Comparison of ENCODE assay signal across 8 mouse cellular contexts in the genomic region with DNA sequence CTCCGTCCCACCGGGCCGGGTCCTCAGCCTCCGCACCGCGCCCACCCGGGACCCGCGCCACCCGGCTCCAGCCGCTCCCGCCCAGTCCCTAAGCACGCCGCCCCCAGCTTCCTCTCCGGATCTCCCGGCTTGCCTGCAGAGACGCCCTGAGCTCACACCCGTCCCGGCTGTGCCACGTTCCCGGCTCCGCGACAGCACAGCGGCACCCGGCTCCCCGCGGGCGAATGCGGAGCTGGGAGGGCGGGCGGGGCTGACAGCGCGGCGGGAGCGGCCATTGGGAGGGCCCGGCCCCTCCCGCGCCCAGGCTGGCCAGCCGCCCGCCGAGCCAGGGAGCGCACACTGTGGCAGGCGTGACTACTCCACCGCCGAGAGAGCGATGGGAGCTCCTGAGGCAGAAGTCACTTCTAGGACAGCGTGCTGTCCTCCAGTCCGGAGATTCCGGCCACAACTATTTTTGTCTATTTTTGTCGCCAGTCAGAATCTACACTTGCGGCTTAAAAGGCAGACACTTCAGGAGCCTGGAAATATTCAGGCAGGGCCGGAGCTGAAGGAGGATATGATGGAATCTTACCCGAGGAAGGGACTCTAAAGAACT. TPM values are rescaled to one million over a fixed set of nuclear protein-coding genes. Genes with fewer than 3 reads are reported as not detected.
DNase-seq lines count a peak whose midpoint lies in the region; ATAC-seq and TF ChIP-seq lines count a peak whose summit lies in the region.

Gene Heatr5a (minus strand): TSS at position 252 of the 595 bp plus-strand sequence.

- no peak for TF ChIP-seq CTCF in kidney, postnatal 0 days (IDR thresholded peaks at IDR 0.05; ENCODE audit: low read depth)

- peak within 1 kb of the TSS; percentile 94 for H3K27ac ChIP-seq in heart, embryonic 11.5 days (ENCODE audit: low read depth, low read length)
- H3K27ac ChIP-seq in kidney, postnatal 0 days = peak within 1 kb of the TSS; percentile 90
- peak within 1 kb of the TSS; percentile 95 for H3K27ac ChIP-seq in liver, embryonic 11.5 days (ENCODE audit: low read depth, low read length)
- peak within 1 kb of the TSS; percentile 92 for H3K27ac ChIP-seq in stomach, embryonic 14.5 days (ENCODE audit: low read length)

- WGBS in heart, embryonic 11.5 days (ENCODE audit: insufficient replicate concordance) = under 1% methylated on average over 46 of the region's 53 CpGs
- WGBS in kidney, postnatal 0 days = under 1% methylated on average over 50 of the region's 53 CpGs
- WGBS in liver, embryonic 11.5 days = under 1% methylated on average over 53 of the region's 53 CpGs
- WGBS in stomach, embryonic 14.5 days = under 1% methylated on average over 46 of the region's 53 CpGs

- H3K27me3 ChIP-seq in heart, embryonic 11.5 days (ENCODE audit: control insufficient read depth, insufficient read depth, low read length) = no peaks in the 10 kb centered on the region
- no peaks in the 10 kb centered on the region for H3K27me3 ChIP-seq in kidney, postnatal 0 days (ENCODE audit: insufficient read depth, low read length)
- no peaks in the 10 kb centered on the region for H3K27me3 ChIP-seq in liver, embryonic 11.5 days (replicated peaks; ENCODE audit: control insufficient read depth, insufficient read depth, low read length)
- H3K27me3 ChIP-seq in stomach, embryonic 14.5 days (ENCODE audit: control insufficient read depth, insufficient read depth, low read length) = no peaks in the 10 kb centered on the region

- 0 out of 2 replicates have a peak, but pooled peaks cover 3% of the 10 kb centered on the region for H3K9me3 ChIP-seq in heart, embryonic 11.5 days (replicated peaks; ENCODE audit: control insufficient read depth, low read length)
- H3K9me3 ChIP-seq in kidney, postnatal 0 days (replicated peaks; ENCODE audit: low read length) = no peaks in the 10 kb centered on the region
- H3K9me3 ChIP-seq in liver, embryonic 11.5 days (ENCODE audit: control insufficient read depth, low read length) = no peaks in the 10 kb centered on the region; the same call in 1 of the 2 replicates
- no peaks in the 10 kb centered on the region for H3K9me3 ChIP-seq in stomach, embryonic 14.5 days (ENCODE audit: control insufficient read depth, low read depth, low read length)

- no peaks in the 10 kb centered on the region for H3K36me3 ChIP-seq in heart, embryonic 11.5 days (ENCODE audit: control insufficient read depth, insufficient read depth, low read length)
- H3K36me3 ChIP-seq in kidney, postnatal 0 days (ENCODE audit: insufficient read depth, low read length) = no peaks in the 10 kb centered on the region
- H3K36me3 ChIP-seq in liver, embryonic 11.5 days (ENCODE audit: control insufficient read depth, insufficient read depth, low read length) = no peaks in the 10 kb centered on the region
- H3K36me3 ChIP-seq in stomach, embryonic 14.5 days (ENCODE audit: control insufficient read depth, insufficient read depth, low read length) = no peaks in the 10 kb centered on the region

- peaks cover 3% of the 10 kb centered on the region; the same call in 1 of the 2 replicates for H3K4me1 ChIP-seq in heart, embryonic 11.5 days (ENCODE audit: control insufficient read depth, insufficient read depth, low read length)
- no peaks in the 10 kb centered on the region; the same call in 1 of the 2 replicates for H3K4me1 ChIP-seq in kidney, postnatal 0 days (replicated peaks; ENCODE audit: insufficient read depth, low read length)
- H3K4me1 ChIP-seq in liver, embryonic 11.5 days (replicated peaks; ENCODE audit: control insufficient read depth, insufficient read depth, low read length) = peaks cover 9% of the 10 kb centered on the region; the same call in 1 of the 2 replicates
- H3K4me1 ChIP-seq in stomach, embryonic 14.5 days (ENCODE audit: control insufficient read depth, insufficient read depth, low read length) = peaks cover 7% of the 10 kb centered on the region; the same call in 1 of the 2 replicates

- DNase-seq in B cell, adult 2 months = peak; percentile 86
- peak; percentile 92 for DNase-seq in brain, adult 2 months (ENCODE audit: low read depth, low spot score)
- DNase-seq in kidney, postnatal 0 days (ENCODE audit: low spot score) = peak; percentile 95
- DNase-seq in liver, embryonic 11.5 days (ENCODE audit: low spot score) = peak; percentile 88
- DNase-seq in naive thymus-derived CD4-positive, alpha-beta T cell, adult 2 months (ENCODE audit: low read depth) = peak; percentile 78

- peak within 1 kb of the TSS; percentile 99 for H3K4me3 ChIP-seq in heart, embryonic 11.5 days (ENCODE audit: low read depth, low read length)
- H3K4me3 ChIP-seq in kidney, postnatal 0 days (replicated peaks; ENCODE audit: low read depth, low read length) = peak within 1 kb of the TSS; percentile 96
- peak within 1 kb of the TSS; percentile 99 for H3K4me3 ChIP-seq in liver, embryonic 11.5 days (ENCODE audit: low read depth, low read length)
- H3K4me3 ChIP-seq in stomach, embryonic 14.5 days (ENCODE audit: low read depth, low read length) = peak within 1 kb of the TSS; percentile 91

- peak within 1 kb of the TSS; percentile 77 for H3K4me2 ChIP-seq in heart, embryonic 11.5 days
- peak within 1 kb of the TSS; percentile 71 for H3K4me2 ChIP-seq in kidney, postnatal 0 days (ENCODE audit: low read length)
- H3K4me2 ChIP-seq in liver, embryonic 11.5 days = peak within 1 kb of the TSS; percentile 69
- peak within 1 kb of the TSS; percentile 64 for H3K4me2 ChIP-seq in stomach, embryonic 14.5 days (replicated peaks; ENCODE audit: low read depth, low read length)

- peak within 1 kb of the TSS; percentile 96 for H3K9ac ChIP-seq in heart, embryonic 11.5 days (ENCODE audit: low read depth, low read length)
- peak within 1 kb of the TSS; percentile 93 for H3K9ac ChIP-seq in kidney, postnatal 0 days (ENCODE audit: low read depth, low read length)
- H3K9ac ChIP-seq in liver, embryonic 11.5 days (ENCODE audit: low read depth, low read length) = peak within 1 kb of the TSS; percentile 97
- peak within 1 kb of the TSS; percentile 81 for H3K9ac ChIP-seq in stomach, embryonic 14.5 days (replicated peaks; ENCODE audit: low read depth, low read length)

- peak; percentile 91 for ATAC-seq in erythroblast, adult 5-6 weeks (replicated peaks; ENCODE audit: low FRiP score, poor library complexity, severe bottlenecking)
- ATAC-seq in heart, embryonic 11.5 days (replicated peaks; ENCODE audit: insufficient number of reproducible peaks, low FRiP score, low TSS enrichment) = peak; percentile 96
- ATAC-seq in kidney, postnatal 0 days (replicated peaks; ENCODE audit: low FRiP score, low read depth) = peak; percentile 98
- ATAC-seq in liver, embryonic 11.5 days (replicated peaks; ENCODE audit: low FRiP score) = peak; percentile 96
- ATAC-seq in stomach, embryonic 14.5 days (ENCODE audit: insufficient number of reproducible peaks, insufficient read depth, low FRiP score, low read depth) = peak; percentile 97

RNA-seq across cellular contexts. Expression of gene Heatr5a, which starts in this region (rescaled TPM):
- 18.1 and 18.6 TPM in 2 replicates for total RNA-seq in erythroblast, adult 5-6 weeks (2015; ENCODE audit: low replicate concordance)
- total RNA-seq in erythroblast, adult 5-6 weeks (2017; ENCODE audit: low replicate concordance) = 15.2 and 20.1 TPM in 2 replicates
- 10.2 and 13.9 TPM in 2 replicates for polyA plus RNA-seq in heart, embryonic 11.5 days (2014; fragmentation: Nextera tagmentation; extraction: Ambion mirVana)
- polyA plus RNA-seq in kidney, postnatal 0 days (2015; fragmentation: Nextera tagmentation; extraction: Ambion mirVana) = 3.7 and 4.3 TPM in 2 replicates
- polyA plus RNA-seq in liver, embryonic 11.5 days (2014; fragmentation: Nextera tagmentation; extraction: Ambion mirVana) = 18.3 and 18.9 TPM in 2 replicates
- 16.1 and 17.9 TPM in 2 replicates for polyA plus RNA-seq in stomach, embryonic 14.5 days (2014; fragmentation: Nextera tagmentation; extraction: Ambion mirVana)

Comparison
In these comparisons a context has a peak if more than half of its experiments do, and no peak if none do; other contexts are left out.
1. Peak in every context shown above with its lines: DNase-seq, ATAC-seq, H3K4me3 ChIP-seq and H3K27ac ChIP-seq.